Mouse (Mus musculus) kidney, adult 9 months (tissue): ENCODE measurements around the gene Ccni.
A peak's percentile ranks its signal among the peaks of the same experiment; 100 is the strongest.

Source experiments
- DNase-seq: peaks from one replicate; pipeline ENCODE4 v3.0.0; 2022

Gene Ccni

GRCm38 (mm10) chr5:93206109-93207005 lies at the start of gene Ccni, which contains the start of gene 2010109A12Rik:
Gene Ccni, minus strand, starts transcription at chr5:93206495.
Gene 2010109A12Rik, plus strand, starts transcription at chr5:93206518.
- DNase-seq, result peak; percentile 97

- no peak for DNase-seq
These were observed 49.5 kb upstream of the Ccni start for GRCm38 (mm10) chr5:93255759-93256265.

GRCm38 (mm10) chr5:93251001-93251760 lies 44.9 kb upstream of the Ccni start:
- DNase-seq, result peak; percentile 37

GRCm38 (mm10) chr5:93249940-93250578 lies 43.8 kb upstream of the Ccni start:
- DNase-seq, result no peak

- DNase-seq, result no peak
These were observed 39.0 kb upstream of the Ccni start for GRCm38 (mm10) chr5:93245280-93245679.

- DNase-seq, result no peak
These were observed 33.6 kb upstream of the Ccni start for GRCm38 (mm10) chr5:93239590-93240544.

GRCm38 (mm10) chr5:93236541-93236940 lies 30.2 kb upstream of the Ccni start:
- no peak for DNase-seq

GRCm38 (mm10) chr5:93235888-93236287 lies 29.6 kb upstream of the Ccni start:
- no peak for DNase-seq

GRCm38 (mm10) chr5:93234605-93235004 lies 28.3 kb upstream of the Ccni start:
- DNase-seq, result no peak

GRCm38 (mm10) chr5:93234130-93234529 lies 27.8 kb upstream of the Ccni start:
- DNase-seq, result no peak

GRCm38 (mm10) chr5:93232838-93233237 lies 26.5 kb upstream of the Ccni start:
- no peak for DNase-seq

GRCm38 (mm10) chr5:93231721-93232120 lies 25.4 kb upstream of the Ccni start:
- DNase-seq, result no peak

GRCm38 (mm10) chr5:93229527-93229926 lies 23.2 kb upstream of the Ccni start:
- DNase-seq, result no peak

GRCm38 (mm10) chr5:93227157-93227556 lies 20.9 kb upstream of the Ccni start:
- DNase-seq, result no peak

GRCm38 (mm10) chr5:93224549-93224948 lies 18.3 kb upstream of the Ccni start:
- no peak for DNase-seq

- DNase-seq, result peak; percentile 57
These were observed 15.4 kb upstream of the Ccni start for GRCm38 (mm10) chr5:93221661-93222060.

- DNase-seq, result no peak
These were observed 12.1 kb upstream of the Ccni start for GRCm38 (mm10) chr5:93218375-93218774.

GRCm38 (mm10) chr5:93207555-93207954 lies 1.3 kb upstream of the Ccni start:
- no peak for DNase-seq

- peak; percentile 81 for DNase-seq
These were observed 682 bp upstream of the Ccni start for GRCm38 (mm10) chr5:93207006-93207348.

GRCm38 (mm10) chr5:93205371-93206108 lies 755 bp downstream of the Ccni start:
- DNase-seq, result peak; percentile 52

- no peak for DNase-seq
These were observed 5.1 kb downstream of the Ccni start for GRCm38 (mm10) chr5:93201181-93201580.
